Mouse (Mus musculus): ENCODE measurements at regions not wholly inside any gene's neighbourhood (a gene's known extent, or its start where the extent isn't known, plus 50 kb on each side); places are given as distances from the start of the nearest gene placed in this dataset.

DNA sequence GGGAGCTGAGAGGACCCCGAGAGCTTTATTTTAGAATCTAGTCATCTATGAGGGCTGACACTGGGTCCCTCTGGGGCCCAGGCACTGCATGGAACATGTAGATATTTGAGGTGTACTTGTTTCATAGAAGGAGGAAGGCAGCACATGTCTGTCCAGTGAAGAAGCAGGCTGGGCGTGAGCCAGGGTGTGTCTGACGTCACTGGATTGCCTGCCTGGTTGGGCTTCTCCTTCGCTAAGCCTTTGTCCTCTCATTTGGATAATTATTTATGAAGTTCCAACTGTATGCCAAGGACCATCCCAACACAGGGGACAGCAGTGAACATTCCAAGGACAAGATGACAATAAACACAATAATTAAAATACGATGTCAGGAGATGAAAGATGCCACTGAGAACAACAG is 72.7 kb upstream of the Runx3 start:
- TF ChIP-seq POLR2A (IDR thresholded peaks at IDR 0.05; ENCODE audit: low read depth, low read length) (no peak), CTCF (IDR thresholded peaks at IDR 0.05; ENCODE audit: extremely low read depth, insufficient read length, insufficient replicate concordance, low read depth, low read length) (no peak)

Measured in small intestine, adult 2 months (tissue).